Mouse (Mus musculus) megakaryocyte, embryonic 14.5 days (primary cell): ENCODE data around the gene Tyk2. TPM values are rescaled to one million over a fixed set of nuclear protein-coding genes. Genes with fewer than 3 reads are reported as not detected.

Source experiments
- H3K27me3 ChIP-seq: replicated peaks from 2 replicates; pipeline ENCODE3; 2012; ENCODE audit warnings: inconsistent platforms
- H3K36me3 ChIP-seq: replicated peaks from 2 replicates; pipeline ENCODE3; 2012; ENCODE audit warnings: low read length, inconsistent platforms, mixed read lengths
- H3K4me1 ChIP-seq: 2 replicates; pipeline ENCODE4 v1.6.1; 2012; ENCODE audit warnings: inconsistent platforms
- H3K4me3 ChIP-seq: replicated peaks from 2 replicates; pipeline ENCODE3; 2012; ENCODE audit warnings: moderate library complexity, mild to moderate bottlenecking, inconsistent platforms
- H3K9me3 ChIP-seq: 2 replicates; pipeline ENCODE4 v1.6.1; 2012; ENCODE audit warnings: inconsistent platforms
- FLI1 ChIP-seq: IDR thresholded peaks from 2 replicates; pipeline ENCODE4 v1.6.1; 2012; ENCODE audit warnings: low read length, inconsistent platforms, mixed read lengths
- GATA1 ChIP-seq: IDR thresholded peaks from 3 replicates; pipeline ENCODE4 v1.6.1; 2012; ENCODE audit warnings: mixed read lengths, low read length, inconsistent platforms, borderline replicate concordance
- polyA plus RNA-seq: library from polyadenylated mRNA; stranded (reverse); fragments of >175 nt; gene quantifications from 2 replicates; pipeline ENCODE4 v1.2.3, GENCODE M21; 2012; ENCODE audit warnings: low replicate concordance; ENCODE audit not compliant: insufficient read depth

Gene Tyk2
- polyA plus RNA-seq, 1 experiment: 17.9 TPM

DNA sequence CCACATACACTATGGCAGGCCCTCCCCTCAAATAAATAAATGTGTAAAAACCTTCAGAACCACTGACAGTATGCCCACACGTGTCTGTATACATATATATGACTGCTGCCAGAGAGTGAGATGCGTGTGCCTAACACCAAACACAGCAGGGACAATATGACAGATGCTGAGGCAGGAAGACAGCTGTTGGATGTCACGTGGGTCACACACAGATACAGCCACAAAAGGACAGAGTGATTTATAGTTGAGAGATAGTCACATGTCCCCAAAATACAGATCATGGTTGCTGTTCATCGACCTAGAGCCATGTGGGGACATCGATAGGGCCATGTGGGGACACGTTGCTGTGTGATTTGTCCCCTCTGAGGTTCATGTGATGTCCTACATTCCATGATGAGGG is 14.0 kb downstream of the Tyk2 start:
- TF ChIP-seq GATA1 (no peak), FLI1 (no peak)
- Histone ChIP-seq H3K4me3 (no peak overlapping the region), H3K27me3 (no peaks in the 10 kb centered on the region), H3K4me1 (no peaks in the 10 kb centered on the region; the same call in 1 of the 2 replicates), H3K9me3 (no peaks in the 10 kb centered on the region), H3K36me3 (peaks cover 81% of the 10 kb centered on the region)

GRCm38 (mm10) chr9:21115105-21115504 is 15.9 kb downstream of the Tyk2 start:
- Histone ChIP-seq H3K9me3 (no peaks in the 10 kb centered on the region), H3K4me1 (no peaks in the 10 kb centered on the region), H3K27me3 (no peaks in the 10 kb centered on the region), H3K4me3 (no peak overlapping the region), H3K36me3 (peaks cover 81% of the 10 kb centered on the region)
- TF ChIP-seq GATA1 (no peak), FLI1 (no peak)

- TF ChIP-seq FLI1 (no peak), GATA1 (no peak)
- Histone ChIP-seq H3K4me1 (no peaks in the 10 kb centered on the region), H3K27me3 (no peaks in the 10 kb centered on the region), H3K4me3 (no peak overlapping the region), H3K36me3 (peaks cover 84% of the 10 kb centered on the region), H3K9me3 (no peaks in the 10 kb centered on the region)
These were observed 16.9 kb downstream of the Tyk2 start for GRCm38 (mm10) chr9:21114190-21114589.

GRCm38 (mm10) chr9:21113751-21114150 is 17.3 kb downstream of the Tyk2 start:
- peaks cover 88% of the 10 kb centered on the region for H3K36me3 ChIP-seq
- H3K4me3 ChIP-seq: no peak overlapping the region
- H3K27me3 ChIP-seq: no peaks in the 10 kb centered on the region
- H3K4me1 ChIP-seq: no peaks in the 10 kb centered on the region
- TF ChIP-seq GATA1: no peak
- TF ChIP-seq FLI1: no peak
- H3K9me3 ChIP-seq: no peaks in the 10 kb centered on the region

- TF ChIP-seq GATA1 (no peak), FLI1 (no peak)
- Histone ChIP-seq H3K36me3 (peaks cover 87% of the 10 kb centered on the region), H3K4me1 (peaks cover 20% of the 10 kb centered on the region), H3K4me3 (no peak overlapping the region), H3K27me3 (no peaks in the 10 kb centered on the region), H3K9me3 (no peaks in the 10 kb centered on the region)
These were observed 23.3 kb downstream of the Tyk2 start for GRCm38 (mm10) chr9:21107607-21108237.

- Histone ChIP-seq H3K4me3 (no peak overlapping the region), H3K36me3 (peaks cover 82% of the 10 kb centered on the region), H3K27me3 (no peaks in the 10 kb centered on the region), H3K9me3 (no peaks in the 10 kb centered on the region), H3K4me1 (peaks cover 33% of the 10 kb centered on the region)
- no peak for TF ChIP-seq GATA1
- TF ChIP-seq FLI1: no peak
These were observed 25.1 kb downstream of the Tyk2 start for GRCm38 (mm10) chr9:21105760-21106564.

GRCm38 (mm10) chr9:21104814-21105213 is 26.2 kb downstream of the Tyk2 start:
- no peaks in the 10 kb centered on the region for H3K9me3 ChIP-seq
- H3K4me3 ChIP-seq: no peak overlapping the region
- TF ChIP-seq GATA1 (no peak), FLI1 (no peak)
- peaks cover 45% of the 10 kb centered on the region for H3K4me1 ChIP-seq
- no peaks in the 10 kb centered on the region for H3K27me3 ChIP-seq
- peaks cover 71% of the 10 kb centered on the region for H3K36me3 ChIP-seq

DNA sequence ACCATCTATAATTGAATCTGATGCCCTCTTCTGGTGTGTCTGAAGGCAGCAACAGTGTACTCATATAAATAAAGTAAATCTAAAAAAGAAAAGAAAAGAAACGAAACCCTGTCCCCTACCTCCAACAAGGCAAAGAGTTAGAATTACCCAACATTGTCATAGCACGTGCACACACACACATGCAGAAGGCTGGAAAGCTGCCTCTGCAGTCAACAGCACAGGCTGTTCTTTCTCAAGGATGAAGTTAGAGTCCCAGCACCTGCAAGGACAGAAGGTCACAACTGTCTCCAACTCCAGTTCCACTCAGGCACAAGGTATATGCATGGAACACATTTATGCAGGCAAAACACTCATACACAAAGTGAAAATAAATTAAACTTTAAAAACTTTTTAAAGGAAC is 29.0 kb downstream of the Tyk2 start:
- H3K4me3 ChIP-seq: no peak overlapping the region
- H3K4me1 ChIP-seq: peaks cover 66% of the 10 kb centered on the region
- H3K36me3 ChIP-seq: peaks cover 45% of the 10 kb centered on the region
- no peaks in the 10 kb centered on the region for H3K9me3 ChIP-seq
- H3K27me3 ChIP-seq: no peaks in the 10 kb centered on the region
- TF ChIP-seq GATA1 (no peak), FLI1 (no peak)

DNA sequence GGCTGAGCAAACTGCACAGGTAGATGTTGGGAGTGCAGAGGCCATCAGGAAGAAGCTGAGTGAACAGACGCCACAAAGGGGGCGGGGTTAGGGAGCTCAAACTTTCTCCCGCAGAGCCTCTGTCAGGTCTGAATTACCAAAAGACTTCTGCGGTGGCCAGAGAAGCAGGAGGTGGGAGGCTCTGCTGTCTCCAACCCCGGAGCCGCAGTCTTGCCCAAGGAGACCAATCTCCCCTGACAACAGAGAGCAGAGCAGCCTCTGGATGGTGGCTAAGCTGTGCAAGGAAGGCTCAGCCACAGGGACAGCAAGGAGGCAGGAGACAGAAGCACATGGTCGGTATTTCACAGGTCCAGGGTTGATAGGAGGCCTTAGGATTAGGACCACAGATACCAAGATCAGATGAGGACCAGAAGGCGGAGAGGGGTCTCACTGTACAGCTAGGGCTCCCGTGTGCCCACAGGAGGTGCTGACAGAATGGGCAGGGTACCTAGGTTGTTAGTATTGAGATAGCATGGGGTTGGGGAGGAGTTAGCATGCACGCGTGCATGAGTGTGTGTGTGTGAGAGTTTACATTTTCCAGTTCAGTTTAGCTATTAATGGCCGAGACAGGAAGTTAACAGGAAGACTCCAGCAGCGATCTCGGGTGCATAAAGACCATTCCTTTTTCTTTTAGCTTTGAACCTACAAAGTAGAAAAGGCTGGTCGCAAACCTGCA is 30.4 kb downstream of the Tyk2 start:
- TF ChIP-seq FLI1: no peak
- TF ChIP-seq GATA1: no peak
- H3K4me1 ChIP-seq: peaks cover 57% of the 10 kb centered on the region
- peak overlapping the region; percentile 88 for H3K4me3 ChIP-seq
- H3K27me3 ChIP-seq: no peaks in the 10 kb centered on the region
- no peaks in the 10 kb centered on the region for H3K9me3 ChIP-seq
- peaks cover 32% of the 10 kb centered on the region for H3K36me3 ChIP-seq

GRCm38 (mm10) chr9:21097793-21098192 is 33.2 kb downstream of the Tyk2 start:
- Histone ChIP-seq H3K27me3 (no peaks in the 10 kb centered on the region), H3K4me1 (peaks cover 57% of the 10 kb centered on the region), H3K4me3 (no peak overlapping the region), H3K9me3 (no peaks in the 10 kb centered on the region), H3K36me3 (peaks cover 19% of the 10 kb centered on the region)
- TF ChIP-seq GATA1: no peak
- no peak for TF ChIP-seq FLI1
